Mouse (Mus musculus) lung, postnatal 0 days (tissue): ENCODE results near the gene Gm2004. TPM values are rescaled to one million over a fixed set of nuclear protein-coding genes. Genes with fewer than 3 reads are reported as not detected.
"Not testable (repeated sequence)": the region's sequence is repeated elsewhere in the genome, so short reads cannot be mapped to it uniquely, and the experiment has no call there.

ENCODE experiments used
- ATAC-seq: fragments of 200-750 bp; cut with Nextera tagmentation; 2 replicates; pipeline ENCODE4 v1.8.0; 2017; ENCODE audit warnings: moderate library complexity
- DNase-seq: peaks from one replicate; pipeline ENCODE4 v3.0.0-alpha.2; 2016; ENCODE audit warnings: low spot score
- H3K27ac ChIP-seq: fragments of 300-500 bp; sonication (generic); 2 replicates; pipeline ENCODE4 v1.5.1; 2014; ENCODE audit warnings: antibody characterized with exemption, mild to moderate bottlenecking, low read length, mixed read lengths
- H3K27me3 ChIP-seq: fragments of 300-500 bp; sonication (generic); replicated peaks from 2 replicates; pipeline ENCODE4 v1.6.1; 2014; ENCODE audit warnings: low read length, mixed read lengths; ENCODE audit not compliant: insufficient read depth
- H3K36me3 ChIP-seq: fragments of 300-500 bp; sonication (generic); 2 replicates; pipeline ENCODE4 v1.6.1; 2014; ENCODE audit warnings: low read length, mixed read lengths; ENCODE audit not compliant: insufficient read depth
- H3K4me1 ChIP-seq: fragments of 300-500 bp; sonication (generic); 2 replicates; pipeline ENCODE4 v1.6.1; 2014; ENCODE audit warnings: antibody characterized with exemption, low read depth, low read length, mixed read lengths; ENCODE audit not compliant: insufficient read depth
- H3K4me2 ChIP-seq: fragments of 300-500 bp; sonication (generic); replicated peaks from 2 replicates; pipeline ENCODE4 v1.6.1; 2014; ENCODE audit warnings: low read depth, mild to moderate bottlenecking, low read length, moderate library complexity, mixed read lengths
- H3K4me3 ChIP-seq: fragments of 300-500 bp; sonication (generic); 2 replicates; pipeline ENCODE4 v1.5.1; 2014; ENCODE audit warnings: low read depth, low read length
- H3K9ac ChIP-seq: fragments of 300-500 bp; sonication (generic); replicated peaks from 2 replicates; pipeline ENCODE4 v1.6.1; 2014; ENCODE audit warnings: low read depth, mild to moderate bottlenecking
- H3K9me3 ChIP-seq: fragments of 300-500 bp; sonication (generic); 2 replicates; pipeline ENCODE4 v1.6.1; 2016; ENCODE audit warnings: low read length, mixed read lengths
- WGBS: fragments of 180-500 bp; shearing (Covaris S2); extraction: QIAGEN DNeasy Blood & Tissue Kit; methylation state at CpG from one replicate; pipeline ENCODE4 v1.1.7; 2014; 5-methylcytosine and 5-hydroxymethylcytosine counted together
- polyA plus RNA-seq: library from polyadenylated mRNA; unstranded; fragments of >200 nt; fragmentation: Nextera tagmentation; extraction: Ambion mirVana; gene quantifications from 2 replicates; pipeline ENCODE4 v1.2.1, GENCODE M21; 2015

The Gm2004 gene
- 0.53 and 0.56 TPM in 2 replicates for polyA plus RNA-seq

GRCm38 (mm10) chr2:176149725-176150124, at the start of gene Gm2004:
Gene Gm2004, minus strand, starts transcription at chr2:176149825.
- not testable (repeated sequence) for ATAC-seq, H3K27me3 ChIP-seq, H3K4me2 ChIP-seq, H3K4me3 ChIP-seq, H3K36me3 ChIP-seq, DNase-seq, H3K4me1 ChIP-seq, H3K9me3 ChIP-seq, H3K27ac ChIP-seq, H3K9ac ChIP-seq
- no CpG with 5 or more reads among the region's 2 CpGs for WGBS

Other genes with a start within 250 kb of the Gm2004 start
- gene Zfp966, start 218.7 kb downstream of the Gm2004 start, polyA plus RNA-seq = 0.70 and 0.89 TPM in 2 replicates
- 11.4 and 12.5 TPM in 2 replicates for gene Gm2026, start 184.5 kb downstream of the Gm2004 start, polyA plus RNA-seq
- 6.9 and 11.3 TPM in 2 replicates for gene 2210418O10Rik, start 76.7 kb upstream of the Gm2004 start, polyA plus RNA-seq
- gene Gm11009, start 169.7 kb upstream of the Gm2004 start, polyA plus RNA-seq = not detected in 2 replicates